Mouse (Mus musculus) stomach, embryonic 14.5 days (tissue): Measurements from ENCODE around the gene 1700067P10Rik. TPM values are rescaled to one million over a fixed set of nuclear protein-coding genes. Genes with fewer than 3 reads are reported as not detected.

Experiments
- ATAC-seq: fragments of 200-750 bp; cut with Nextera tagmentation; 2 replicates; pipeline ENCODE4 v1.8.0; 2017; ENCODE audit warnings: low read depth, moderate TSS enrichment; ENCODE audit not compliant: insufficient number of reproducible peaks, insufficient read depth, low FRiP score
- H3K27ac ChIP-seq: fragments of 300-500 bp; sonication (generic); 2 replicates; pipeline ENCODE4 v1.5.1; 2014; ENCODE audit warnings: mild to moderate bottlenecking, low read length, moderate library complexity, mixed read lengths
- H3K27me3 ChIP-seq: fragments of 300-500 bp; sonication (generic); 2 replicates; pipeline ENCODE4 v1.6.1; 2014; ENCODE audit warnings: low read length, control low read depth, mixed read lengths; ENCODE audit not compliant: control insufficient read depth, insufficient read depth
- H3K36me3 ChIP-seq: fragments of 300-500 bp; sonication (generic); 2 replicates; pipeline ENCODE4 v1.6.1; 2014; ENCODE audit warnings: mild to moderate bottlenecking, control low read depth, low read length, moderate library complexity, mixed read lengths; ENCODE audit not compliant: control insufficient read depth, insufficient read depth
- H3K4me1 ChIP-seq: fragments of 300-500 bp; sonication (generic); 2 replicates; pipeline ENCODE4 v1.6.1; 2014; ENCODE audit warnings: low read length, control low read depth, mixed read lengths; ENCODE audit not compliant: control insufficient read depth, insufficient read depth
- H3K4me2 ChIP-seq: fragments of 300-500 bp; sonication (generic); replicated peaks from 2 replicates; pipeline ENCODE4 v1.6.1; 2014; ENCODE audit warnings: low read depth, low read length, control low read depth
- H3K4me3 ChIP-seq: fragments of 300-500 bp; sonication (generic); 2 replicates; pipeline ENCODE4 v1.5.1; 2014; ENCODE audit warnings: low read depth, low read length, control low read depth
- H3K9ac ChIP-seq: fragments of 300-500 bp; sonication (generic); replicated peaks from 2 replicates; pipeline ENCODE4 v1.6.1; 2014; ENCODE audit warnings: low read depth, mild to moderate bottlenecking, control low read depth, low read length, moderate library complexity, mixed read lengths
- H3K9me3 ChIP-seq: fragments of 300-500 bp; sonication (generic); 2 replicates; pipeline ENCODE4 v1.6.1; 2016; ENCODE audit warnings: low read depth, low read length, control low read depth; ENCODE audit not compliant: control insufficient read depth
- WGBS: fragments of 180-500 bp; shearing (Covaris S2); extraction: QIAGEN DNeasy Blood & Tissue Kit; methylation state at CpG from one replicate; pipeline ENCODE4 v1.1.7; 2014; 5-methylcytosine and 5-hydroxymethylcytosine counted together
- polyA plus RNA-seq: library from polyadenylated mRNA; unstranded; fragments of >200 nt; fragmentation: Nextera tagmentation; extraction: Ambion mirVana; gene quantifications from 2 replicates; pipeline ENCODE4 v1.2.1, GENCODE M21; 2014

Gene 1700067P10Rik
- polyA plus RNA-seq, 1 experiment from 2014 or later: not detected

DNA sequence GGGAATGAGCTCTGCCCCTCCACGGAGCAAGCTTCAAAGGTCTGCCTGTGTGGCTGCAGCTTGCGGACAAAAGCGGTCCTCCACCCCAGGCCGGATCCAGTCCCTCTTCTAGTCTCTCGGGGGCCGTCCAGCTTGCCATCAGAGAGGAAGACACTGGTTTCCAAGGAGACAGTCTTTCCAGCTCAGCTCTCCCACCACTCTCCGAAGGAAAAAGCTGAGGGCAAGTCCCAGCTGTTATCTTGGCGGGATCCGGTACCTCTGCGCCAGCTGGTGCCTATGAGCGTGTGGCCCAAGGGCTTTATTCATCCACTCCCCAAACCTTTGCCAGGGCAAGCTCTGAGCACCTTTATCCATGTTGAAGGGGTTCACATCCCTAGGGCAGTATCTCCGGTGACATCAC, 1.2 kb downstream of the 1700067P10Rik start:
- Histone ChIP-seq H3K9ac (no peak overlapping the region), H3K36me3 (no peaks in the 10 kb centered on the region), H3K9me3 (peaks cover 4% of the 10 kb centered on the region; the same call in 1 of the 2 replicates), H3K4me1 (peaks cover 2% of the 10 kb centered on the region; the same call in 1 of the 2 replicates), H3K4me2 (no peak overlapping the region), H3K4me3 (no peak overlapping the region), H3K27me3 (no peaks in the 10 kb centered on the region), H3K27ac (no peak overlapping the region)
- no peak for ATAC-seq
- WGBS: 80% methylated on average over 12 of the region's 12 CpGs

- H3K4me2 ChIP-seq: no peak overlapping the region
- peaks cover 4% of the 10 kb centered on the region; the same call in 1 of the 2 replicates for H3K9me3 ChIP-seq
- H3K27me3 ChIP-seq: peaks cover 9% of the 10 kb centered on the region; the same call in 1 of the 2 replicates
- H3K27ac ChIP-seq: no peak overlapping the region
- no peak for ATAC-seq
- H3K4me3 ChIP-seq: no peak overlapping the region
- 68% methylated on average over 5 of the region's 5 CpGs for WGBS
- H3K4me1 ChIP-seq: peaks cover 22% of the 10 kb centered on the region; the same call in 1 of the 2 replicates
- no peaks in the 10 kb centered on the region for H3K36me3 ChIP-seq
- H3K9ac ChIP-seq: no peak overlapping the region
Measured at GRCm38 (mm10) chr17:48093286-48093817, 4.2 kb downstream of the 1700067P10Rik start.

- Histone ChIP-seq H3K4me2 (no peak overlapping the region), H3K36me3 (no peaks in the 10 kb centered on the region), H3K4me1 (peaks cover 26% of the 10 kb centered on the region; the same call in 1 of the 2 replicates), H3K9ac (no peak overlapping the region), H3K9me3 (peaks cover 4% of the 10 kb centered on the region; the same call in 1 of the 2 replicates), H3K27me3 (peaks cover 12% of the 10 kb centered on the region; the same call in 1 of the 2 replicates), H3K4me3 (no peak overlapping the region), H3K27ac (no peak overlapping the region)
- WGBS: 17% methylated on average over 20 of the region's 20 CpGs
- no peak for ATAC-seq
Measured at GRCm38 (mm10) chr17:48094820-48095680, 5.9 kb downstream of the 1700067P10Rik start.

GRCm38 (mm10) chr17:48095718-48096121, 6.6 kb downstream of the 1700067P10Rik start:
- no peak overlapping the region for H3K27ac ChIP-seq
- peaks cover 4% of the 10 kb centered on the region; the same call in 1 of the 2 replicates for H3K9me3 ChIP-seq
- H3K36me3 ChIP-seq: no peaks in the 10 kb centered on the region
- ATAC-seq: no peak
- WGBS: 3% methylated on average over 26 of the region's 26 CpGs
- peaks cover 12% of the 10 kb centered on the region; the same call in 1 of the 2 replicates for H3K27me3 ChIP-seq
- peaks cover 26% of the 10 kb centered on the region; the same call in 1 of the 2 replicates for H3K4me1 ChIP-seq
- no peak overlapping the region for H3K9ac ChIP-seq
- H3K4me2 ChIP-seq: 0 out of 2 replicates have a peak overlapping the region, but pooled peaks have one; percentile 1
- no peak overlapping the region for H3K4me3 ChIP-seq

DNA sequence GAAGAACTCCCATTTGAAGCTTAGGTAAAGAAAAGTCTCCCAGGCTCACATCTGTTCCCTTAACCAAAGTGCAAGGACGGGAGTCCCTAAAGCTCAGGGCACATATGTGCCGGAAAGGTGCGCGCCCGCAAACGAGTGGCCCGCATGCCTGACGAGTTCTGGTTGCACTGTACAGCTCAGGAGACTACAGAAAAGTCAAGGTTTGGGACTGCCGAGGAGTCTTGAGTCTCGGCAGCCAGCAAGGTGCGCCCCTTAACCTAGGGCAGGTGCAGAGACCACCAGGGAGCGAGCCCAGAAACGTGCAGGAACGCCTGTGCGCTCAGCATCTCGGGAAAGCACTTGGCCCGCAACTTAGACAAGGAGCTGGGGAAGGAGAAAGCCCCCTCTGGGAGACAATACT, 7.2 kb downstream of the 1700067P10Rik start:
- 20% methylated on average over 17 of the region's 17 CpGs for WGBS
- Histone ChIP-seq H3K9ac (no peak overlapping the region), H3K27ac (no peak overlapping the region), H3K9me3 (peaks cover 4% of the 10 kb centered on the region; the same call in 1 of the 2 replicates), H3K4me1 (peaks cover 26% of the 10 kb centered on the region; the same call in 1 of the 2 replicates), H3K4me3 (no peak overlapping the region), H3K36me3 (no peaks in the 10 kb centered on the region), H3K4me2 (no peak overlapping the region), H3K27me3 (peaks cover 12% of the 10 kb centered on the region; the same call in 1 of the 2 replicates)
- ATAC-seq: no peak

DNA sequence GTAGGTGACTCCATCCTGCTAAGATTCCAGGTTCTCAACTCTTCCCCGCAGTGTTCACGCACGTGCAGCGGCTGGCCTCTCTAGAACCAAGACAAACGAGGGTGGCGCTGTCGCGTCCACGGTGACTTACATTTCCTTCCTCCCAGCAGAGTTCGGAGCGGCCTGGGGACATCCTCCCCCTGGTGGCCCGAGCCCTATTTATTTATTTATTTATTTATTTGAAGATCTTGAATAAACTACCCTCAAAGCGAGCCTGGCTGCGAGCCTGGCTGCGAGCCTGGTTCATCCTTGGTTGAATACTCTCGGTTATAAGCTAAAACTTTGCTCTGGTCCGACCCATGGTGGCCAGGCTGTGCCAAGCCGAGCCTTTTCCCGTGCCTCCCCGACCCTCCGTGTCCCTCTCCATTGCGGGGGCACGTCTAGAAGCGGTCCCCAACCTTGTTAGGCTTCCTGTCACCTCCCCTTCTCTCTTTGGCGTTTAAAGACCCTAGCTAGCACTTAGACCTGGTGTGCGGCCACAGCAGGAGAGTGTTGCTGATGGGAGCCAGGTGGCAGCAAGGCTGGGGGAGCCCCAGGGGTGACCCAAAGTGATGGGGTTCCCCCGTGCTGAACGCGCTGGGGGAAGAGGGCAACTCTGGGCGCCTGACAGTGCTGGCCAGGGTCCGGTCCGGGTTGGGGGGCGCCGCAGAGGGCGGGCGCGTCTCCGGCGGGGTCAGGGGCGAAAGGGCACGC, 8.1 kb downstream of the 1700067P10Rik start:
- H3K27ac ChIP-seq: no peak overlapping the region
- no peaks in the 10 kb centered on the region for H3K36me3 ChIP-seq
- peaks cover 4% of the 10 kb centered on the region; the same call in 1 of the 2 replicates for H3K9me3 ChIP-seq
- H3K4me2 ChIP-seq: peak overlapping the region; percentile 66
- H3K27me3 ChIP-seq: peaks cover 12% of the 10 kb centered on the region; the same call in 1 of the 2 replicates
- peak overlapping the region; percentile 27 for H3K4me3 ChIP-seq
- H3K9ac ChIP-seq: no peak overlapping the region; the same call in 1 of the 2 replicates
- peak; percentile 29; the same call in 1 of the 2 replicates for ATAC-seq
- 1% methylated on average over 40 of the region's 41 CpGs for WGBS
- peaks cover 26% of the 10 kb centered on the region; the same call in 1 of the 2 replicates for H3K4me1 ChIP-seq

- Histone ChIP-seq H3K27ac (no peak overlapping the region), H3K27me3 (peaks cover 12% of the 10 kb centered on the region; the same call in 1 of the 2 replicates), H3K4me3 (peak overlapping the region; percentile 27), H3K9me3 (peaks cover 4% of the 10 kb centered on the region; the same call in 1 of the 2 replicates), H3K4me2 (peak overlapping the region; percentile 66), H3K36me3 (no peaks in the 10 kb centered on the region), H3K4me1 (peaks cover 26% of the 10 kb centered on the region; the same call in 1 of the 2 replicates), H3K9ac (no peak overlapping the region; the same call in 1 of the 2 replicates)
- ATAC-seq: peak; percentile 24
- WGBS: under 1% methylated on average over 42 of the region's 43 CpGs
Measured at GRCm38 (mm10) chr17:48097743-48098527, 8.8 kb downstream of the 1700067P10Rik start.
